Mouse (Mus musculus): ENCODE measurements around the gene Hoxb1. TPM values are rescaled to one million over a fixed set of nuclear protein-coding genes. Genes with fewer than 3 reads are reported as not detected.

The Hoxb1 gene
- polyA plus RNA-seq, 1 experiment from 2014 or later = 0.13 TPM

- no peaks in the 10 kb centered on the region for H3K36me3 ChIP-seq (ENCODE audit: control insufficient read depth, insufficient read depth, low read length)
- no peaks in the 10 kb centered on the region for H3K4me1 ChIP-seq (ENCODE audit: control insufficient read depth, insufficient read depth, low read length)
- 10% methylated on average over 5 of the region's 5 CpGs for WGBS
- no peak overlapping the region for H3K4me2 ChIP-seq (ENCODE audit: low read depth, low read length)
- H3K9ac ChIP-seq (ENCODE audit: low read depth, low read length) = no peak overlapping the region
- H3K4me3 ChIP-seq (ENCODE audit: low read depth, low read length) = no peak overlapping the region
- no peak for DNase-seq (ENCODE audit: low spot score)
- no peak overlapping the region for H3K27ac ChIP-seq (replicated peaks; ENCODE audit: low read depth, low read length)
- ATAC-seq (ENCODE audit: low read depth) = no peak
- H3K27me3 ChIP-seq (replicated peaks; ENCODE audit: control insufficient read depth, insufficient read depth, low read length) = peaks cover 100% of the 10 kb centered on the region
- no peaks in the 10 kb centered on the region for H3K9me3 ChIP-seq (ENCODE audit: control insufficient read depth, low read length)
Measured at GRCm38 (mm10) chr11:96321846-96322245, 43.7 kb upstream of the Hoxb1 start.

- no peak for DNase-seq (ENCODE audit: low spot score)
- H3K4me2 ChIP-seq (ENCODE audit: low read depth, low read length) = no peak overlapping the region; the same call in 1 of the 2 replicates
- no peaks in the 10 kb centered on the region for H3K9me3 ChIP-seq (ENCODE audit: control insufficient read depth, low read length)
- 8% methylated on average over 6 of the region's 6 CpGs for WGBS
- H3K4me1 ChIP-seq (ENCODE audit: control insufficient read depth, insufficient read depth, low read length) = no peaks in the 10 kb centered on the region
- H3K27ac ChIP-seq (replicated peaks; ENCODE audit: low read depth, low read length) = no peak overlapping the region; the same call in 1 of the 2 replicates
- no peak overlapping the region for H3K9ac ChIP-seq (ENCODE audit: low read depth, low read length)
- no peak overlapping the region for H3K4me3 ChIP-seq (ENCODE audit: low read depth, low read length)
- no peaks in the 10 kb centered on the region for H3K36me3 ChIP-seq (ENCODE audit: control insufficient read depth, insufficient read depth, low read length)
- ATAC-seq (ENCODE audit: low read depth) = no peak
- peaks cover 100% of the 10 kb centered on the region for H3K27me3 ChIP-seq (replicated peaks; ENCODE audit: control insufficient read depth, insufficient read depth, low read length)
Measured at GRCm38 (mm10) chr11:96322738-96323137, 42.8 kb upstream of the Hoxb1 start.

GRCm38 (mm10) chr11:96323154-96323553 lies 42.4 kb upstream of the Hoxb1 start, which contains the start of gene Hoxb3:
TSS of gene Hoxb3 (plus strand) at chr11:96323326.
- Histone ChIP-seq H3K4me2 (ENCODE audit: low read depth, low read length) (peak within 1 kb of the TSS; percentile 15; the same call in 1 of the 2 replicates), H3K27me3 (replicated peaks; ENCODE audit: control insufficient read depth, insufficient read depth, low read length) (peaks cover 100% of the 10 kb centered on the region), H3K4me1 (ENCODE audit: control insufficient read depth, insufficient read depth, low read length) (no peaks in the 10 kb centered on the region), H3K27ac (replicated peaks; ENCODE audit: low read depth, low read length) (no peak within 1 kb of the TSS; the same call in 1 of the 2 replicates), H3K4me3 (ENCODE audit: low read depth, low read length) (no peak within 1 kb of the TSS), H3K36me3 (ENCODE audit: control insufficient read depth, insufficient read depth, low read length) (no peaks in the 10 kb centered on the region), H3K9ac (ENCODE audit: low read depth, low read length) (no peak within 1 kb of the TSS; the same call in 1 of the 2 replicates), H3K9me3 (ENCODE audit: control insufficient read depth, low read length) (no peaks in the 10 kb centered on the region)
- DNase-seq (ENCODE audit: low spot score) = no peak
- no peak for ATAC-seq (ENCODE audit: low read depth)
- WGBS = 4% methylated on average over 10 of the region's 10 CpGs

- H3K36me3 ChIP-seq (ENCODE audit: control insufficient read depth, insufficient read depth, low read length) = no peaks in the 10 kb centered on the region
Measured at GRCm38 (mm10) chr11:96324125-96324524, 41.4 kb upstream of the Hoxb1 start.

GRCm38 (mm10) chr11:96324965-96325364 lies 40.6 kb upstream of the Hoxb1 start:
- Histone ChIP-seq H3K27me3 (replicated peaks; ENCODE audit: control insufficient read depth, insufficient read depth, low read length) (peaks cover 100% of the 10 kb centered on the region), H3K4me2 (ENCODE audit: low read depth, low read length) (peak overlapping the region; percentile 21; the same call in 1 of the 2 replicates), H3K4me1 (ENCODE audit: control insufficient read depth, insufficient read depth, low read length) (no peaks in the 10 kb centered on the region), H3K36me3 (ENCODE audit: control insufficient read depth, insufficient read depth, low read length) (no peaks in the 10 kb centered on the region), H3K27ac (replicated peaks; ENCODE audit: low read depth, low read length) (no peak overlapping the region; the same call in 1 of the 2 replicates), H3K9me3 (ENCODE audit: control insufficient read depth, low read length) (no peaks in the 10 kb centered on the region), H3K9ac (ENCODE audit: low read depth, low read length) (no peak overlapping the region), H3K4me3 (ENCODE audit: low read depth, low read length) (no peak overlapping the region)
- DNase-seq (ENCODE audit: low spot score) (no peak), ATAC-seq (ENCODE audit: low read depth) (no peak)
- WGBS = 5% methylated on average over 8 of the region's 8 CpGs

More at GRCm38 (mm10) chr11:96324125-96324524, 41.4 kb upstream of the Hoxb1 start:
- Histone ChIP-seq H3K27ac (replicated peaks; ENCODE audit: low read depth, low read length) (no peak overlapping the region; the same call in 1 of the 2 replicates), H3K9ac (ENCODE audit: low read depth, low read length) (no peak overlapping the region), H3K9me3 (ENCODE audit: control insufficient read depth, low read length) (no peaks in the 10 kb centered on the region), H3K4me3 (ENCODE audit: low read depth, low read length) (no peak overlapping the region), H3K4me1 (ENCODE audit: control insufficient read depth, insufficient read depth, low read length) (no peaks in the 10 kb centered on the region), H3K4me2 (ENCODE audit: low read depth, low read length) (peak overlapping the region; percentile 15; the same call in 1 of the 2 replicates), H3K27me3 (replicated peaks; ENCODE audit: control insufficient read depth, insufficient read depth, low read length) (peaks cover 100% of the 10 kb centered on the region)
- ATAC-seq (ENCODE audit: low read depth) (no peak), DNase-seq (ENCODE audit: low spot score) (no peak)
- WGBS = 2% methylated on average over 5 of the region's 5 CpGs

- Histone ChIP-seq H3K36me3 (ENCODE audit: control insufficient read depth, insufficient read depth, low read length) (no peaks in the 10 kb centered on the region), H3K27me3 (replicated peaks; ENCODE audit: control insufficient read depth, insufficient read depth, low read length) (peaks cover 100% of the 10 kb centered on the region), H3K9ac (ENCODE audit: low read depth, low read length) (peak overlapping the region; percentile 6; the same call in 1 of the 2 replicates), H3K4me2 (ENCODE audit: low read depth, low read length) (peak overlapping the region; percentile 21; the same call in 1 of the 2 replicates), H3K9me3 (ENCODE audit: control insufficient read depth, low read length) (no peaks in the 10 kb centered on the region), H3K27ac (replicated peaks; ENCODE audit: low read depth, low read length) (no peak overlapping the region; the same call in 1 of the 2 replicates), H3K4me3 (ENCODE audit: low read depth, low read length) (peak overlapping the region; percentile 10; the same call in 1 of the 2 replicates), H3K4me1 (ENCODE audit: control insufficient read depth, insufficient read depth, low read length) (no peaks in the 10 kb centered on the region)
- DNase-seq (ENCODE audit: low spot score) (no peak), ATAC-seq (ENCODE audit: low read depth) (no peak)
- 5% methylated on average over 22 of the region's 22 CpGs for WGBS
Measured at GRCm38 (mm10) chr11:96325747-96326212, 39.8 kb upstream of the Hoxb1 start.

GRCm38 (mm10) chr11:96326705-96327104 lies 38.8 kb upstream of the Hoxb1 start:
- Histone ChIP-seq H3K4me2 (ENCODE audit: low read depth, low read length) (no peak overlapping the region; the same call in 1 of the 2 replicates), H3K27me3 (replicated peaks; ENCODE audit: control insufficient read depth, insufficient read depth, low read length) (peaks cover 100% of the 10 kb centered on the region), H3K9ac (ENCODE audit: low read depth, low read length) (peak overlapping the region; percentile 6; the same call in 1 of the 2 replicates), H3K4me1 (ENCODE audit: control insufficient read depth, insufficient read depth, low read length) (no peaks in the 10 kb centered on the region), H3K9me3 (ENCODE audit: control insufficient read depth, low read length) (no peaks in the 10 kb centered on the region), H3K4me3 (ENCODE audit: low read depth, low read length) (peak overlapping the region; percentile 1; the same call in 1 of the 2 replicates), H3K36me3 (ENCODE audit: control insufficient read depth, insufficient read depth, low read length) (no peaks in the 10 kb centered on the region), H3K27ac (replicated peaks; ENCODE audit: low read depth, low read length) (no peak overlapping the region; the same call in 1 of the 2 replicates)
- no peak for DNase-seq (ENCODE audit: low spot score)
- no peak for ATAC-seq (ENCODE audit: low read depth)
- 2% methylated on average over 12 of the region's 12 CpGs for WGBS

- H3K36me3 ChIP-seq (ENCODE audit: control insufficient read depth, insufficient read depth, low read length) = no peaks in the 10 kb centered on the region
- ATAC-seq (ENCODE audit: low read depth) (no peak), DNase-seq (ENCODE audit: low spot score) (no peak)
- no peaks in the 10 kb centered on the region for H3K4me1 ChIP-seq (ENCODE audit: control insufficient read depth, insufficient read depth, low read length)
- WGBS = 7% methylated on average over 7 of the region's 7 CpGs
- no peaks in the 10 kb centered on the region for H3K9me3 ChIP-seq (ENCODE audit: control insufficient read depth, low read length)
- H3K4me3 ChIP-seq (ENCODE audit: low read depth, low read length) = no peak overlapping the region
- H3K9ac ChIP-seq (ENCODE audit: low read depth, low read length) = no peak overlapping the region
- no peak overlapping the region for H3K4me2 ChIP-seq (ENCODE audit: low read depth, low read length)
- H3K27ac ChIP-seq (replicated peaks; ENCODE audit: low read depth, low read length) = no peak overlapping the region
- H3K27me3 ChIP-seq (replicated peaks; ENCODE audit: control insufficient read depth, insufficient read depth, low read length) = peaks cover 100% of the 10 kb centered on the region
Measured at GRCm38 (mm10) chr11:96327122-96327521, 38.4 kb upstream of the Hoxb1 start.

- Histone ChIP-seq H3K4me1 (ENCODE audit: control insufficient read depth, insufficient read depth, low read length) (no peaks in the 10 kb centered on the region), H3K4me3 (ENCODE audit: low read depth, low read length) (no peak overlapping the region), H3K9me3 (ENCODE audit: control insufficient read depth, low read length) (no peaks in the 10 kb centered on the region), H3K9ac (ENCODE audit: low read depth, low read length) (no peak overlapping the region), H3K27me3 (replicated peaks; ENCODE audit: control insufficient read depth, insufficient read depth, low read length) (peaks cover 100% of the 10 kb centered on the region), H3K36me3 (ENCODE audit: control insufficient read depth, insufficient read depth, low read length) (no peaks in the 10 kb centered on the region), H3K27ac (replicated peaks; ENCODE audit: low read depth, low read length) (no peak overlapping the region), H3K4me2 (ENCODE audit: low read depth, low read length) (no peak overlapping the region)
- WGBS = 7% methylated on average over 5 of the region's 5 CpGs
- no peak for ATAC-seq (ENCODE audit: low read depth)
- DNase-seq (ENCODE audit: low spot score) = no peak
Measured at GRCm38 (mm10) chr11:96327750-96328149, 37.8 kb upstream of the Hoxb1 start.

All from embryonic facial prominence, embryonic 14.5 days (tissue).